ENCODE assay signal across 8 mouse cellular contexts in genomic region chr14:55121947-55122346, GRCm38 (mm10). TPM values are rescaled to one million over a fixed set of nuclear protein-coding genes. Genes with fewer than 3 reads are reported as not detected.
DNase-seq lines count a peak whose midpoint lies in the region; ATAC-seq and TF ChIP-seq lines count a peak whose summit lies in the region.

No protein-coding gene starts in this region.

- H3K4me3 ChIP-seq in hindbrain, postnatal 0 days (ENCODE audit: low read length) = no peak overlapping the region
- H3K4me3 ChIP-seq in liver, embryonic 12.5 days = no peak overlapping the region

- ATAC-seq in hindbrain, postnatal 0 days = peak; percentile 93
- no peak for ATAC-seq in liver, embryonic 12.5 days
- peak; percentile 28; the same call in 1 of the 2 replicates for ATAC-seq in monocyte, adult 5-6 weeks (replicated peaks; ENCODE audit: insufficient number of reproducible peaks, low FRiP score, low TSS enrichment, poor library complexity, severe bottlenecking)

- no peaks in the 10 kb centered on the region for H3K9me3 ChIP-seq in hindbrain, postnatal 0 days (ENCODE audit: low read length)
- H3K9me3 ChIP-seq in liver, embryonic 12.5 days (replicated peaks) = no peaks in the 10 kb centered on the region

- WGBS in hindbrain, postnatal 0 days = 4% methylated on average over 5 of the region's 5 CpGs
- 8% methylated on average over 5 of the region's 5 CpGs for WGBS in liver, embryonic 12.5 days (ENCODE audit: insufficient replicate concordance)

- TF ChIP-seq CTCF in hindbrain, postnatal 0 days (IDR thresholded peaks at IDR 0.05; ENCODE audit: low read depth) = peak; percentile 93

- peak overlapping the region; percentile 59 for H3K27ac ChIP-seq in hindbrain, postnatal 0 days
- no peak overlapping the region for H3K27ac ChIP-seq in liver, embryonic 12.5 days

- H3K4me2 ChIP-seq in hindbrain, postnatal 0 days (ENCODE audit: low read depth, low read length) = peak overlapping the region; percentile 42
- peak overlapping the region; percentile 32 for H3K4me2 ChIP-seq in liver, embryonic 12.5 days

- intact Hi-C loops in gastrocnemius, postnatal 36 days (cut with DNase I) = loop anchor here (2.0 to 5.0 kb wide), 3 partner anchors 39 to 317 kb away; no protein-coding TSS in a partner anchor

- no peaks in the 10 kb centered on the region for H3K27me3 ChIP-seq in hindbrain, postnatal 0 days (ENCODE audit: insufficient read depth, low read length)
- peaks cover 41% of the 10 kb centered on the region for H3K27me3 ChIP-seq in liver, embryonic 12.5 days (replicated peaks)

- H3K9ac ChIP-seq in hindbrain, postnatal 0 days (replicated peaks; ENCODE audit: low read length) = no peak overlapping the region
- no peak overlapping the region for H3K9ac ChIP-seq in liver, embryonic 12.5 days

- peaks cover 10% of the 10 kb centered on the region for H3K4me1 ChIP-seq in hindbrain, postnatal 0 days (ENCODE audit: insufficient read depth, low read length)
- no peaks in the 10 kb centered on the region for H3K4me1 ChIP-seq in liver, embryonic 12.5 days

- DNase-seq in 3T3-L1 (ENCODE audit: low read depth, low spot score) = peak; percentile 79
- peak; percentile 73 for DNase-seq in WW6 (ENCODE audit: low read depth, low spot score)
- DNase-seq in embryo, embryonic 10 days (ENCODE audit: low spot score) = peak; percentile 93
- DNase-seq in gastrocnemius, postnatal 36 days = peak; percentile 66 to 81
- DNase-seq in hindbrain, postnatal 0 days (ENCODE audit: low spot score) = peak; percentile 96
- DNase-seq in urinary bladder, postnatal 36 days (ENCODE audit: low spot score in 2 of 2) = peak; percentile 49 to 76

- no peaks in the 10 kb centered on the region for H3K36me3 ChIP-seq in hindbrain, postnatal 0 days (ENCODE audit: insufficient read depth, low read length)
- H3K36me3 ChIP-seq in liver, embryonic 12.5 days = no peaks in the 10 kb centered on the region

RNA-seq across cellular contexts. Expression of gene Jph4, which starts 5.2 kb away (rescaled TPM):
- total RNA-seq in gastrocnemius, postnatal 36 days (2021) = under 1 TPM; 0.17 to 0.23 TPM
- total RNA-seq in hindbrain, postnatal 0 days (2014; rRNA removed) = 124 and 126 TPM in 2 replicates
- polyA plus RNA-seq in hindbrain, postnatal 0 days (2015; fragmentation: Nextera tagmentation; extraction: Ambion mirVana) = 28.3 and 29.4 TPM in 2 replicates
- 0.15 and 0.18 TPM in 2 replicates for polyA plus RNA-seq in liver, embryonic 12.5 days (2016; fragmentation: Nextera tagmentation; extraction: Ambion mirVana)
- not detected in 3 replicates for total RNA-seq in monocyte, adult 5-6 weeks (2017)

RNA-seq across cellular contexts. Expression of gene Ap1g2, which starts 15.6 kb away (rescaled TPM):
- total RNA-seq in gastrocnemius, postnatal 36 days (2021) = 1 to 10 TPM; 4.0 to 5.1 TPM
- 5.7 and 6.5 TPM in 2 replicates for total RNA-seq in hindbrain, postnatal 0 days (2014; rRNA removed)
- polyA plus RNA-seq in hindbrain, postnatal 0 days (2015; fragmentation: Nextera tagmentation; extraction: Ambion mirVana) = 5.9 and 6.1 TPM in 2 replicates
- polyA plus RNA-seq in liver, embryonic 12.5 days (2016; fragmentation: Nextera tagmentation; extraction: Ambion mirVana) = 34.0 and 34.5 TPM in 2 replicates
- 26.9 to 61.0 TPM (median 34.8 TPM) in 3 replicates for total RNA-seq in monocyte, adult 5-6 weeks (2017)

RNA-seq across cellular contexts. Expression of gene Thtpa, which starts 27.4 kb away (rescaled TPM):
- total RNA-seq in gastrocnemius, postnatal 36 days (2021) = 10 to 100 TPM; 10.1 to 13.6 TPM
- 37.7 and 44.1 TPM in 2 replicates for total RNA-seq in hindbrain, postnatal 0 days (2014; rRNA removed)
- polyA plus RNA-seq in hindbrain, postnatal 0 days (2015; fragmentation: Nextera tagmentation; extraction: Ambion mirVana) = 31.8 and 32.8 TPM in 2 replicates
- polyA plus RNA-seq in liver, embryonic 12.5 days (2016; fragmentation: Nextera tagmentation; extraction: Ambion mirVana) = 6.9 TPM in 2 replicates
- total RNA-seq in monocyte, adult 5-6 weeks (2017) = 6.1 to 9.5 TPM (median 8.9 TPM) in 3 replicates

RNA-seq across cellular contexts. Expression of gene Zfhx2, which starts 29.8 kb away (rescaled TPM):
- total RNA-seq in gastrocnemius, postnatal 36 days (2021) = 1 to 10 TPM; 3.5 to 3.7 TPM
- total RNA-seq in hindbrain, postnatal 0 days (2014; rRNA removed) = 10.7 and 10.9 TPM in 2 replicates
- polyA plus RNA-seq in hindbrain, postnatal 0 days (2015; fragmentation: Nextera tagmentation; extraction: Ambion mirVana) = 8.1 and 8.4 TPM in 2 replicates
- polyA plus RNA-seq in liver, embryonic 12.5 days (2016; fragmentation: Nextera tagmentation; extraction: Ambion mirVana) = 2.4 and 2.5 TPM in 2 replicates
- total RNA-seq in monocyte, adult 5-6 weeks (2017) = 2.0 to 7.8 TPM (median 2.4 TPM) in 3 replicates

Comparison
In these comparisons a context has a peak if more than half of its experiments do, and no peak if none do; other contexts are left out.
1. RNA of gene Jph4, which starts 5.2 kb away (total RNA-seq): 124 to 126 TPM in hindbrain, postnatal 0 days; 0.17 to 0.23 TPM in gastrocnemius, postnatal 36 days and not detected in monocyte, adult 5-6 weeks; every median in the first group is over 100 times any median in the second.
2. Peak in every context shown above with its lines, with median percentiles within 50 percentile points of each other: DNase-seq.